Mouse (Mus musculus) limb, embryonic 11.5 days (tissue): ENCODE data around the gene Eif4a1. TPM values are rescaled to one million over a fixed set of nuclear protein-coding genes. Genes with fewer than 3 reads are reported as not detected.

ENCODE experiments used
- ATAC-seq: fragments of 200-750 bp; cut with Nextera tagmentation; 2 replicates; pipeline ENCODE4 v1.8.0; 2017; ENCODE audit warnings: low read depth; ENCODE audit not compliant: insufficient number of reproducible peaks, low FRiP score, low TSS enrichment
- DNase-seq: peaks from one replicate; pipeline ENCODE4 v3.0.0-alpha.2; 2015; ENCODE audit warnings: low spot score
- H3K27ac ChIP-seq: fragments of 300-500 bp; sonication (generic); replicated peaks from 2 replicates; pipeline ENCODE4 v1.5.1; 2014; ENCODE audit warnings: low read depth, mild to moderate bottlenecking, low read length
- H3K27me3 ChIP-seq: fragments of 300-500 bp; sonication (generic); 2 replicates; pipeline ENCODE4 v1.6.1; 2014; ENCODE audit warnings: mild to moderate bottlenecking, low read length, mixed read lengths; ENCODE audit not compliant: control insufficient read depth, insufficient read depth
- H3K36me3 ChIP-seq: fragments of 300-500 bp; sonication (generic); 2 replicates; pipeline ENCODE4 v1.6.1; 2014; ENCODE audit warnings: mild to moderate bottlenecking, low read length, moderate library complexity, mixed read lengths; ENCODE audit not compliant: control insufficient read depth, insufficient read depth
- H3K4me1 ChIP-seq: fragments of 300-500 bp; sonication (generic); 2 replicates; pipeline ENCODE4 v1.6.1; 2014; ENCODE audit warnings: low read length, mixed read lengths; ENCODE audit not compliant: control insufficient read depth, insufficient read depth
- H3K4me2 ChIP-seq: fragments of 300-500 bp; sonication (generic); 2 replicates; pipeline ENCODE4 v1.6.1; 2014; ENCODE audit warnings: low read depth, mild to moderate bottlenecking, moderate library complexity; ENCODE audit not compliant: severe bottlenecking
- H3K4me3 ChIP-seq: fragments of 300-500 bp; sonication (generic); 2 replicates; pipeline ENCODE4 v1.5.1; 2014; ENCODE audit warnings: low read depth, low read length
- H3K9ac ChIP-seq: fragments of 300-500 bp; sonication (generic); 2 replicates; pipeline ENCODE4 v1.6.1; 2014; ENCODE audit warnings: mild to moderate bottlenecking, low read length
- H3K9me3 ChIP-seq: fragments of 300-500 bp; sonication (generic); 2 replicates; pipeline ENCODE4 v1.6.1; 2016; ENCODE audit warnings: low read length; ENCODE audit not compliant: control insufficient read depth
- WGBS: fragments of 180-500 bp; shearing (Covaris S2); extraction: QIAGEN DNeasy Blood & Tissue Kit; methylation state at CpG from one replicate; pipeline ENCODE4 v1.1.7; 2014; 5-methylcytosine and 5-hydroxymethylcytosine counted together
- polyA plus RNA-seq: library from polyadenylated mRNA; unstranded; fragments of >200 nt; fragmentation: Nextera tagmentation; extraction: Ambion mirVana; gene quantifications from 2 replicates; pipeline ENCODE4 v1.2.1, GENCODE M21; 2014

Eif4a1 gene
- 759 and 892 TPM in 2 replicates for polyA plus RNA-seq

DNA sequence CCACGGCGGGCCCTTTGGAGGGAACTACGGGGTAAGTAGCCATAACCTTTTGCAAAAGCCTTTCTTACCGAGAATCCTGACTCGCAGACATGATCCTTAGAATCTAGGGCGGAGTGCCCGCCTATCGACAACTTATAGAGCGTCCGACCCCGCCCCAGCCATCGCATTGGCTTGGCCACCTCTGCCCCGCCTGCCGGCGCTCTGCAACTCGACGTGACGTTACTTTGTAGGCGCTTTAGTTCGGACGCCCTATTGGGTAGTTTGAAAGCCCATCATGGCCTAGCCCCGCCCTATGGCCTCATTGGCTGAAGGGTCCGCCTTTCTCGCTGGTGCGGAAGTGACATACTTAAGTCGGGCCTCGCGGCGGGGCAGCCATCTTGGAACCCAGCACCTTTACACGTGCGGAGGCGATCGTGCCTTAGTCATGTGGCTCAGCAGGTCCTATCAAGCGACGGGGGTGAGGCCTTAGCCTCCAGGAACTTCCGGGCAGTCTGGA lies at the start of gene Eif4a1:
Gene Eif4a1, minus strand, starts transcription at position 213 of the 496 bp plus-strand sequence.
- H3K4me3 ChIP-seq: peak within 1 kb of the TSS; percentile 100
- H3K4me1 ChIP-seq: peaks cover 8% of the 10 kb centered on the region; the same call in 1 of the 2 replicates
- H3K4me2 ChIP-seq: peak within 1 kb of the TSS; percentile 96
- no peaks in the 10 kb centered on the region for H3K9me3 ChIP-seq
- H3K36me3 ChIP-seq: peaks cover 36% of the 10 kb centered on the region
- ATAC-seq (peak; percentile 99), DNase-seq (peak; percentile 99)
- under 1% methylated on average over 36 of the region's 36 CpGs for WGBS
- peak within 1 kb of the TSS; percentile 99 for H3K9ac ChIP-seq
- H3K27ac ChIP-seq: peak within 1 kb of the TSS; percentile 96
- no peaks in the 10 kb centered on the region for H3K27me3 ChIP-seq

- Histone ChIP-seq H3K9me3 (no peaks in the 10 kb centered on the region), H3K9ac (no peak overlapping the region), H3K4me3 (no peak overlapping the region), H3K36me3 (no peaks in the 10 kb centered on the region), H3K27ac (no peak overlapping the region), H3K27me3 (no peaks in the 10 kb centered on the region), H3K4me2 (no peak overlapping the region), H3K4me1 (peaks cover 5% of the 10 kb centered on the region; the same call in 1 of the 2 replicates)
- WGBS: 74% methylated on average over 6 of the region's 6 CpGs
- ATAC-seq: no peak
- no peak for DNase-seq
Measured at GRCm38 (mm10) chr11:69720852-69721251, 48.6 kb upstream of the Eif4a1 start.

DNA sequence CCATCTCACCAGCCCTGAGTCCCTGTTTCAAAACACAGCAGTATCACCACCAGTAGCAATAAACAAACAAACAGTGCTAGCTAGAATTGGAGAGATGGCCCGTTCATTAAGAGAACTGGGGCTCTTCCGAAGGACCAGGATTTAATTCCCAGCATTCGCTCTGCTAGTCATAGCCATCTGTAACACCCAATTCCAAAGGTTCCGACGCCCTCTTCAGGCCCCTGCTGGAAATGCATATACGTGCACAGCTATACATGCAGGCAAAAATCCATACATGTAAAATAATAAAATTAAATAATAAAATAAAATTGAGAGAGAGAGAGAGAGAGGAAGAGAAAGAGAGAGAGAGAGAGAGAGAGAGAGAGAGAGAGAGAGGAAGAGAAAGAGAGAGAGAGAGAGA lies 47.2 kb upstream of the Eif4a1 start:
- no peaks in the 10 kb centered on the region for H3K27me3 ChIP-seq
- no peaks in the 10 kb centered on the region for H3K36me3 ChIP-seq
- H3K4me1 ChIP-seq: peaks cover 8% of the 10 kb centered on the region; the same call in 1 of the 2 replicates
- 74% methylated on average over 6 of the region's 6 CpGs for WGBS
- H3K9me3 ChIP-seq: no peaks in the 10 kb centered on the region
- no peak for DNase-seq
- H3K4me3 ChIP-seq: no peak overlapping the region
- no peak overlapping the region for H3K27ac ChIP-seq
- no peak overlapping the region for H3K4me2 ChIP-seq
- H3K9ac ChIP-seq: no peak overlapping the region
- no peak for ATAC-seq

GRCm38 (mm10) chr11:69718661-69719060 lies 46.4 kb upstream of the Eif4a1 start:
- Histone ChIP-seq H3K27ac (no peak overlapping the region), H3K4me1 (peaks cover 8% of the 10 kb centered on the region; the same call in 1 of the 2 replicates), H3K4me3 (no peak overlapping the region), H3K27me3 (no peaks in the 10 kb centered on the region), H3K4me2 (no peak overlapping the region), H3K9ac (no peak overlapping the region), H3K9me3 (no peaks in the 10 kb centered on the region), H3K36me3 (no peaks in the 10 kb centered on the region)
- 26% methylated on average over 15 of the region's 15 CpGs for WGBS
- ATAC-seq: no peak
- DNase-seq: peak; percentile 45

- no peaks in the 10 kb centered on the region for H3K36me3 ChIP-seq
- H3K4me2 ChIP-seq: no peak overlapping the region
- DNase-seq: no peak
- peaks cover 8% of the 10 kb centered on the region; the same call in 1 of the 2 replicates for H3K4me1 ChIP-seq
- no peak overlapping the region for H3K27ac ChIP-seq
- no peak overlapping the region for H3K4me3 ChIP-seq
- ATAC-seq: no peak
- WGBS: 53% methylated on average over 4 of the region's 4 CpGs
- H3K9me3 ChIP-seq: no peaks in the 10 kb centered on the region
- no peak overlapping the region for H3K9ac ChIP-seq
- H3K27me3 ChIP-seq: no peaks in the 10 kb centered on the region
Measured at GRCm38 (mm10) chr11:69716953-69717352, 44.7 kb upstream of the Eif4a1 start.

- Histone ChIP-seq H3K9me3 (no peaks in the 10 kb centered on the region), H3K9ac (no peak overlapping the region), H3K4me3 (no peak overlapping the region), H3K27me3 (no peaks in the 10 kb centered on the region), H3K27ac (peak overlapping the region; percentile 62; the same call in 1 of the 2 replicates), H3K4me2 (no peak overlapping the region), H3K4me1 (peaks cover 8% of the 10 kb centered on the region; the same call in 1 of the 2 replicates), H3K36me3 (no peaks in the 10 kb centered on the region)
- DNase-seq: peak; percentile 54
- no peak for ATAC-seq
- WGBS: 12% methylated on average over 5 of the region's 5 CpGs
Measured at GRCm38 (mm10) chr11:69715929-69716328, 43.7 kb upstream of the Eif4a1 start.

- H3K27ac ChIP-seq: peak overlapping the region; percentile 62; the same call in 1 of the 2 replicates
- peaks cover 8% of the 10 kb centered on the region; the same call in 1 of the 2 replicates for H3K4me1 ChIP-seq
- DNase-seq: peak; percentile 75
- no peaks in the 10 kb centered on the region for H3K36me3 ChIP-seq
- 55% methylated on average over 9 of the region's 9 CpGs for WGBS
- H3K4me3 ChIP-seq: no peak overlapping the region
- H3K4me2 ChIP-seq: no peak overlapping the region
- H3K9ac ChIP-seq: no peak overlapping the region
- ATAC-seq: no peak
- H3K9me3 ChIP-seq: no peaks in the 10 kb centered on the region
- H3K27me3 ChIP-seq: no peaks in the 10 kb centered on the region
Measured at GRCm38 (mm10) chr11:69715482-69715881, 43.3 kb upstream of the Eif4a1 start.

- DNase-seq (peak; percentile 80), ATAC-seq (no peak)
- H3K4me3 ChIP-seq: no peak overlapping the region
- 41% methylated on average over 18 of the region's 18 CpGs for WGBS
- peaks cover 8% of the 10 kb centered on the region; the same call in 1 of the 2 replicates for H3K4me1 ChIP-seq
- no peaks in the 10 kb centered on the region for H3K27me3 ChIP-seq
- H3K36me3 ChIP-seq: no peaks in the 10 kb centered on the region
- no peaks in the 10 kb centered on the region for H3K9me3 ChIP-seq
- H3K4me2 ChIP-seq: no peak overlapping the region
- H3K9ac ChIP-seq: no peak overlapping the region
- H3K27ac ChIP-seq: peak overlapping the region; percentile 66
Measured at GRCm38 (mm10) chr11:69714636-69715329, 42.6 kb upstream of the Eif4a1 start.
